Mouse (Mus musculus): Measurements from ENCODE around the gene Rpsa.

Rpsa gene

GRCm38 (mm10) chr9:120149222-120149828 is 21.8 kb downstream of the Rpsa start, which contains the start of gene Mobp:
Gene Mobp (plus strand): TSS chr9:120149707.
- in situ Hi-C loops (cut with MboI; ENCODE audit: unreplicated experiment in 2 of 2): loop anchor here in 1 of 2 experiments (10.0 to 25.0 kb wide), 2 partner anchors 275 to 788 kb away; partner anchors contain the start of gene Ctnnb1

- in situ Hi-C loops (cut with MboI; ENCODE audit: unreplicated experiment in 2 of 2): loop anchor here in 1 of 2 experiments (25.0 kb wide), 1 partner anchor 261 kb away; no protein-coding TSS in a partner anchor
Observed at GRCm38 (mm10) chr9:120151152-120151551, 23.7 kb downstream of the Rpsa start.

GRCm38 (mm10) chr9:120151906-120152399 is 24.5 kb downstream of the Rpsa start:
- in situ Hi-C loops (cut with MboI; ENCODE audit: unreplicated experiment in 2 of 2): loop anchor here in 1 of 2 experiments (25.0 kb wide), 1 partner anchor 260 kb away; no protein-coding TSS in a partner anchor

GRCm38 (mm10) chr9:120158047-120158446 is 30.6 kb downstream of the Rpsa start:
- in situ Hi-C loops (cut with MboI; ENCODE audit: unreplicated experiment in 2 of 2): loop anchor here in 1 of 2 experiments (25.0 kb wide), 1 partner anchor 254 kb away; no protein-coding TSS in a partner anchor

- in situ Hi-C loops (cut with MboI; ENCODE audit: unreplicated experiment in 2 of 2): loop anchor here in 1 of 2 experiments (25.0 kb wide), 1 partner anchor 248 kb away; no protein-coding TSS in a partner anchor
Observed at GRCm38 (mm10) chr9:120163862-120164261, 36.4 kb downstream of the Rpsa start.

GRCm38 (mm10) chr9:120167826-120168225 is 40.3 kb downstream of the Rpsa start:
- in situ Hi-C loops (cut with MboI; ENCODE audit: unreplicated experiment in 2 of 2): loop anchor here in 1 of 2 experiments (25.0 kb wide), 1 partner anchor 244 kb away; no protein-coding TSS in a partner anchor

- in situ Hi-C loops (cut with MboI; ENCODE audit: unreplicated experiment in 2 of 2): loop anchor here (5.0 to 25.0 kb wide), 3 partner anchors 64 to 241 kb away; partner anchors contain the start of gene Xirp1 (in 2 of the 2)
Observed at GRCm38 (mm10) chr9:120171295-120171694, 43.8 kb downstream of the Rpsa start.

GRCm38 (mm10) chr9:120174436-120175137 is 47.1 kb downstream of the Rpsa start:
- in situ Hi-C loops (cut with MboI; ENCODE audit: unreplicated experiment in 2 of 2): loop anchor here (5.0 to 25.0 kb wide), 3 partner anchors 67 to 238 kb away; partner anchors contain the start of gene Xirp1 (in 2 of the 2)

GRCm38 (mm10) chr9:120178813-120179212 is 51.3 kb downstream of the Rpsa start:
- in situ Hi-C loops (cut with MboI; ENCODE audit: unreplicated experiment in 2 of 2): loop anchor here (10.0 kb wide), 1 partner anchor 154 kb away; the partner anchor contains the start of gene Xirp1 (in 2 of the 2)

Data from v-Abl transformed pro-B cells (cell line).